Mouse (Mus musculus): ENCODE measurements around the gene Ccdc114.

The Ccdc114 gene

DNA sequence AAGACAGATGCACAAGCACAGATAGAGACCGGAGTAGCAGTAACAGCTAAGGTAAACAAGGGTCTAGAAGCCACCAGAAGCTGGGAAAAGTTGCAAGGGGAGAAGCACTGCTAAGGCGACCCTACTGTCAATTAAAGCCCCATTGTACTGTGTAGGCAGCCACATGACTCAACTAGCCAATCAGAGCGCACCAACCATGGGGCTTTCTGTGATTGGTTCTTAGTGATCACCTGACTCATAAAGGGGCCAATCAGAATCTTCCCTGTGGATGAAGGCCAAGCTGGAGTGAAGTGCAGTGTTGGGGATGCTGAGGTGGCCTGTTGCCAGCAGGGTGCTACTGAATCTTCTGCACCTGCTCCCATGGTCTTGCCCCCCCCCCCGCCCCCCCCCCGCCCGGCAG lies 63.0 kb downstream of the Ccdc114 start:
- peak; percentile 80 for DNase-seq (ENCODE audit: low spot score)

- DNase-seq (ENCODE audit: low spot score), result no peak
These were observed 64.5 kb downstream of the Ccdc114 start for GRCm38 (mm10) chr7:45988344-45988743.

DNA sequence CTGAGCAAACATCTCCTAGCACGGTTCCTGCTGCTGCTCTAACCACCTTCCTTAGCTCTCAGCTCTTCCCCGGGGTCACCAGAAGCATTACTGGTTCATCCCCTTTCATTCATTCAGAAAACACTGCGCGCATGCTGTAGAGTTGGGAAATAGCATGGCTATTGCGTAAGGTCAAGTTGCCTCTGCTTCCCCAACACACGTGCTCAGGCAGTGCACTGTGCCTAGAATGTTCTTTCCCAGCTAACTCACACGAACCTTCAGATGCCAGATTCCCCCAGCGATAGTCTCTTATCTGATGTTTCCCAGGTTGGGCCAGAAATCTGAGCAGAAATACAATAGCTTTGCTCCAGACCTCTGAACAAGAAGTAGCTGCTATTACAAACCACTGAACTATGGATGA lies 68.6 kb downstream of the Ccdc114 start:
- no peak for DNase-seq (ENCODE audit: low spot score)

All from testis, postnatal 14 days (tissue).